Mouse (Mus musculus): ENCODE results near the gene Arpc2. TPM values are rescaled to one million over a fixed set of nuclear protein-coding genes. Genes with fewer than 3 reads are reported as not detected.
A peak's percentile ranks its signal among the peaks of the same experiment; 100 is the strongest.

Gene Arpc2
- 214 TPM for polyA plus RNA-seq (2012; fragmentation: generic; extraction: Trizol)

GRCm38 (mm10) chr1:74235938-74236589, at the start of gene Arpc2:
Arpc2 (plus strand) TSS chr1:74236084.
- TF ChIP-seq POLR2A (IDR thresholded peaks at IDR 0.05; ENCODE audit: insufficient read length, low read depth), result no peak
- TF ChIP-seq USF1 (IDR thresholded peaks at IDR 0.05; ENCODE audit: low read depth), result no peak
- peak in 1 of 3 experiments; percentile 42 for TF ChIP-seq MYOD1 (IDR thresholded peaks at IDR 0.05; ENCODE audit: control insufficient read depth in 1 of 3, insufficient read length in 2 of 3, low read depth in 2 of 3)
- peak in 1 of 3 experiments; percentile 23 for TF ChIP-seq MYOG (IDR thresholded peaks at IDR 0.05; ENCODE audit: control insufficient read depth in 1 of 3, insufficient read depth in 1 of 3, insufficient read length in 2 of 3, low read depth in 2 of 3)
- peak; percentile 50 for TF ChIP-seq SRF (IDR thresholded peaks at IDR 0.05; ENCODE audit: control insufficient read depth, insufficient read length, low read depth)
- peaks cover 46% of the 10 kb centered on the region for H3K79me2 ChIP-seq (ENCODE audit: control insufficient read depth, insufficient read depth)
- H3K27me3 ChIP-seq (ENCODE audit: control insufficient read depth, insufficient read depth, insufficient read length), result no peaks in the 10 kb centered on the region
- peak within 1 kb of the TSS; percentile 92 for H3K4me2 ChIP-seq (ENCODE audit: low read depth)
- no peaks in the 10 kb centered on the region for H3K36me3 ChIP-seq (ENCODE audit: control insufficient read depth, insufficient read depth)
- H3K4me3 ChIP-seq, result peak within 1 kb of the TSS; percentile 98
- peak within 1 kb of the TSS; percentile 62 for H3ac ChIP-seq (ENCODE audit: control insufficient read depth, insufficient read length)

- Histone ChIP-seq H3ac (ENCODE audit: control insufficient read depth, insufficient read length) (no peak overlapping the region), H3K27me3 (ENCODE audit: control insufficient read depth, insufficient read depth, insufficient read length) (peaks cover 19% of the 10 kb centered on the region), H3K4me2 (ENCODE audit: low read depth) (no peak overlapping the region), H3K4me3 (no peak overlapping the region), H3K36me3 (ENCODE audit: control insufficient read depth, insufficient read depth) (no peaks in the 10 kb centered on the region), H3K79me2 (ENCODE audit: control insufficient read depth, insufficient read depth) (no peaks in the 10 kb centered on the region)
- TF ChIP-seq TCF12 (IDR thresholded peaks at IDR 0.05; ENCODE audit: insufficient read depth, poor library complexity, severe bottlenecking) (no peak), POLR2A (IDR thresholded peaks at IDR 0.05; ENCODE audit: insufficient read length, low read depth) (no peak), TCF3 (IDR thresholded peaks at IDR 0.05; ENCODE audit: insufficient read length, low read depth) (no peak), E2F4 (IDR thresholded peaks at IDR 0.05; ENCODE audit: insufficient read depth) (no peak), MYOD1 (IDR thresholded peaks at IDR 0.05; ENCODE audit: control insufficient read depth in 1 of 3, insufficient read length in 2 of 3, low read depth in 2 of 3) (no peak), SRF (IDR thresholded peaks at IDR 0.05; ENCODE audit: control insufficient read depth, insufficient read length, low read depth) (no peak), MAX (IDR thresholded peaks at IDR 0.05; ENCODE audit: low read depth) (no peak), CEBPB (IDR thresholded peaks at IDR 0.05; ENCODE audit: insufficient read depth, poor library complexity, severe bottlenecking) (no peak), USF1 (IDR thresholded peaks at IDR 0.05; ENCODE audit: low read depth) (no peak), POLR2AphosphoS2 (IDR thresholded peaks at IDR 0.05; ENCODE audit: insufficient read length, low read depth) (no peak), REST (IDR thresholded peaks at IDR 0.05; ENCODE audit: insufficient read depth, insufficient read length) (no peak), MYOG (IDR thresholded peaks at IDR 0.05; ENCODE audit: control insufficient read depth in 1 of 3, insufficient read depth in 1 of 3, insufficient read length in 2 of 3, low read depth in 2 of 3) (no peak)
Measured at GRCm38 (mm10) chr1:74190471-74190870, 45.4 kb upstream of the Arpc2 start.

GRCm38 (mm10) chr1:74192711-74193110, 43.2 kb upstream of the Arpc2 start:
- no peak overlapping the region for H3ac ChIP-seq (ENCODE audit: control insufficient read depth, insufficient read length)
- TF ChIP-seq MYOD1 (IDR thresholded peaks at IDR 0.05; ENCODE audit: control insufficient read depth in 1 of 3, insufficient read length in 2 of 3, low read depth in 2 of 3) (no peak), USF1 (IDR thresholded peaks at IDR 0.05; ENCODE audit: low read depth) (no peak), CEBPB (IDR thresholded peaks at IDR 0.05; ENCODE audit: insufficient read depth, poor library complexity, severe bottlenecking) (no peak), SRF (IDR thresholded peaks at IDR 0.05; ENCODE audit: control insufficient read depth, insufficient read length, low read depth) (no peak), MYOG (IDR thresholded peaks at IDR 0.05; ENCODE audit: control insufficient read depth in 1 of 3, insufficient read depth in 1 of 3, insufficient read length in 2 of 3, low read depth in 2 of 3) (no peak), E2F4 (IDR thresholded peaks at IDR 0.05; ENCODE audit: insufficient read depth) (no peak), TCF12 (IDR thresholded peaks at IDR 0.05; ENCODE audit: insufficient read depth, poor library complexity, severe bottlenecking) (no peak), MAX (IDR thresholded peaks at IDR 0.05; ENCODE audit: low read depth) (no peak), REST (IDR thresholded peaks at IDR 0.05; ENCODE audit: insufficient read depth, insufficient read length) (no peak), POLR2AphosphoS2 (IDR thresholded peaks at IDR 0.05; ENCODE audit: insufficient read length, low read depth) (no peak), TCF3 (IDR thresholded peaks at IDR 0.05; ENCODE audit: insufficient read length, low read depth) (no peak), POLR2A (IDR thresholded peaks at IDR 0.05; ENCODE audit: insufficient read length, low read depth) (no peak)
- no peak overlapping the region for H3K4me3 ChIP-seq
- H3K79me2 ChIP-seq (ENCODE audit: control insufficient read depth, insufficient read depth), result no peaks in the 10 kb centered on the region
- H3K27me3 ChIP-seq (ENCODE audit: control insufficient read depth, insufficient read depth, insufficient read length), result peaks cover 19% of the 10 kb centered on the region
- no peaks in the 10 kb centered on the region for H3K36me3 ChIP-seq (ENCODE audit: control insufficient read depth, insufficient read depth)
- no peak overlapping the region for H3K4me2 ChIP-seq (ENCODE audit: low read depth)

GRCm38 (mm10) chr1:74194445-74194844, 41.4 kb upstream of the Arpc2 start, which contains the start of gene Cxcr1:
Cxcr1 (minus strand) TSS chr1:74194631.
- Histone ChIP-seq H3K36me3 (ENCODE audit: control insufficient read depth, insufficient read depth) (no peaks in the 10 kb centered on the region), H3K27me3 (ENCODE audit: control insufficient read depth, insufficient read depth, insufficient read length) (peaks cover 12% of the 10 kb centered on the region), H3K4me2 (ENCODE audit: low read depth) (no peak within 1 kb of the TSS), H3ac (ENCODE audit: control insufficient read depth, insufficient read length) (no peak within 1 kb of the TSS), H3K79me2 (ENCODE audit: control insufficient read depth, insufficient read depth) (no peaks in the 10 kb centered on the region), H3K4me3 (no peak within 1 kb of the TSS)
- TF ChIP-seq MYOD1 (IDR thresholded peaks at IDR 0.05; ENCODE audit: control insufficient read depth in 1 of 3, insufficient read length in 2 of 3, low read depth in 2 of 3), result no peak
- no peak for TF ChIP-seq CEBPB (IDR thresholded peaks at IDR 0.05; ENCODE audit: insufficient read depth, poor library complexity, severe bottlenecking)
- TF ChIP-seq E2F4 (IDR thresholded peaks at IDR 0.05; ENCODE audit: insufficient read depth), result no peak
- TF ChIP-seq SRF (IDR thresholded peaks at IDR 0.05; ENCODE audit: control insufficient read depth, insufficient read length, low read depth), result no peak
- TF ChIP-seq TCF12 (IDR thresholded peaks at IDR 0.05; ENCODE audit: insufficient read depth, poor library complexity, severe bottlenecking), result no peak
- TF ChIP-seq MYOG (IDR thresholded peaks at IDR 0.05; ENCODE audit: control insufficient read depth in 1 of 3, insufficient read depth in 1 of 3, insufficient read length in 2 of 3, low read depth in 2 of 3), result no peak
- no peak for TF ChIP-seq USF1 (IDR thresholded peaks at IDR 0.05; ENCODE audit: low read depth)
- TF ChIP-seq REST (IDR thresholded peaks at IDR 0.05; ENCODE audit: insufficient read depth, insufficient read length), result no peak
- TF ChIP-seq POLR2A (IDR thresholded peaks at IDR 0.05; ENCODE audit: insufficient read length, low read depth), result no peak
- no peak for TF ChIP-seq TCF3 (IDR thresholded peaks at IDR 0.05; ENCODE audit: insufficient read length, low read depth)
- TF ChIP-seq POLR2AphosphoS2 (IDR thresholded peaks at IDR 0.05; ENCODE audit: insufficient read length, low read depth), result no peak
- TF ChIP-seq MAX (IDR thresholded peaks at IDR 0.05; ENCODE audit: low read depth), result no peak

Measured in myocyte (in vitro differentiated cells).